Mouse (Mus musculus) cerebellum, adult 2 months (tissue): Measurements from ENCODE around the gene Qrich2.

Source experiments
- CTCF ChIP-seq: fragments of 200-500 bp; IDR thresholded peaks from 2 replicates; pipeline ENCODE4 v1.5.1; 2011; ENCODE audit warnings: low read depth, mild to moderate bottlenecking, control low read depth, low read length, moderate library complexity, borderline replicate concordance; ENCODE audit not compliant: insufficient read depth
- POLR2A ChIP-seq: fragments of 200-500 bp; IDR thresholded peaks from 2 replicates; pipeline ENCODE4 v1.6.1; 2011; ENCODE audit warnings: low read length, control low read depth, borderline replicate concordance; ENCODE audit not compliant: insufficient read depth

GRCm38 (mm10) chr11:116400560-116400959 is 65.5 kb downstream of the Qrich2 start:
- no peak for TF ChIP-seq CTCF
- no peak for TF ChIP-seq POLR2A
